Mouse (Mus musculus): ENCODE measurements around the gene Gpr108. TPM values are rescaled to one million over a fixed set of nuclear protein-coding genes. Genes with fewer than 3 reads are reported as not detected.

The Gpr108 gene
- total and polyA plus RNA-seq, 2 experiments from 2014 or later: 21.3 to 24.1 TPM

- no peak for DNase-seq (ENCODE audit: low spot score)
- H3K4me2 ChIP-seq (ENCODE audit: low read depth, low read length): no peak overlapping the region
Observed at GRCm38 (mm10) chr17:57233038-57233437, 15.2 kb downstream of the Gpr108 start.

GRCm38 (mm10) chr17:57232200-57232599 lies 16.0 kb downstream of the Gpr108 start:
- Histone ChIP-seq H3K4me2 (ENCODE audit: low read depth, low read length) (no peak overlapping the region), H3K4me1 (ENCODE audit: insufficient read depth, low read length) (no peaks in the 10 kb centered on the region), H3K27ac (no peak overlapping the region), H3K9ac (replicated peaks; ENCODE audit: low read length) (no peak overlapping the region), H3K27me3 (ENCODE audit: insufficient read depth, low read length) (no peaks in the 10 kb centered on the region), H3K9me3 (ENCODE audit: low read length) (no peaks in the 10 kb centered on the region), H3K36me3 (ENCODE audit: insufficient read depth, low read length) (peaks cover 6% of the 10 kb centered on the region; the same call in 1 of the 2 replicates), H3K4me3 (ENCODE audit: low read length) (no peak overlapping the region)
- TF ChIP-seq CTCF (IDR thresholded peaks at IDR 0.05; ENCODE audit: low read depth): no peak
- ATAC-seq (no peak), DNase-seq (ENCODE audit: low spot score) (no peak)
- WGBS: 91% methylated on average over 1 of the region's 1 CpGs

More at GRCm38 (mm10) chr17:57233038-57233437, 15.2 kb downstream of the Gpr108 start:
- no peak for ATAC-seq
- H3K27me3 ChIP-seq (ENCODE audit: insufficient read depth, low read length): no peaks in the 10 kb centered on the region
- no peak overlapping the region for H3K27ac ChIP-seq
- TF ChIP-seq CTCF (IDR thresholded peaks at IDR 0.05; ENCODE audit: low read depth): no peak
- peaks cover 14% of the 10 kb centered on the region; the same call in 1 of the 2 replicates for H3K36me3 ChIP-seq (ENCODE audit: insufficient read depth, low read length)
- no peaks in the 10 kb centered on the region for H3K4me1 ChIP-seq (ENCODE audit: insufficient read depth, low read length)
- 47% methylated on average over 7 of the region's 7 CpGs for WGBS
- H3K9ac ChIP-seq (replicated peaks; ENCODE audit: low read length): no peak overlapping the region
- H3K4me3 ChIP-seq (ENCODE audit: low read length): no peak overlapping the region
- no peaks in the 10 kb centered on the region for H3K9me3 ChIP-seq (ENCODE audit: low read length)

- H3K4me2 ChIP-seq (ENCODE audit: low read depth, low read length): no peak overlapping the region
- H3K27ac ChIP-seq: no peak overlapping the region
- DNase-seq (ENCODE audit: low spot score) (no peak), ATAC-seq (no peak)
- H3K4me1 ChIP-seq (ENCODE audit: insufficient read depth, low read length): no peaks in the 10 kb centered on the region
- no peaks in the 10 kb centered on the region for H3K27me3 ChIP-seq (ENCODE audit: insufficient read depth, low read length)
- H3K9ac ChIP-seq (replicated peaks; ENCODE audit: low read length): no peak overlapping the region
- no peak overlapping the region for H3K4me3 ChIP-seq (ENCODE audit: low read length)
- H3K36me3 ChIP-seq (ENCODE audit: insufficient read depth, low read length): no peaks in the 10 kb centered on the region
- no peak for TF ChIP-seq CTCF (IDR thresholded peaks at IDR 0.05; ENCODE audit: low read depth)
- no peaks in the 10 kb centered on the region for H3K9me3 ChIP-seq (ENCODE audit: low read length)
Observed at GRCm38 (mm10) chr17:57231321-57231771, 16.9 kb downstream of the Gpr108 start.

GRCm38 (mm10) chr17:57230728-57231125 lies 17.5 kb downstream of the Gpr108 start:
- DNase-seq (ENCODE audit: low spot score): no peak
- H3K27me3 ChIP-seq (ENCODE audit: insufficient read depth, low read length): no peaks in the 10 kb centered on the region
- no peak for ATAC-seq
- no peak overlapping the region for H3K4me3 ChIP-seq (ENCODE audit: low read length)
- WGBS: 70% methylated on average over 6 of the region's 6 CpGs
- no peak for TF ChIP-seq CTCF (IDR thresholded peaks at IDR 0.05; ENCODE audit: low read depth)
- H3K4me1 ChIP-seq (ENCODE audit: insufficient read depth, low read length): no peaks in the 10 kb centered on the region
- no peaks in the 10 kb centered on the region for H3K9me3 ChIP-seq (ENCODE audit: low read length)
- no peak overlapping the region for H3K4me2 ChIP-seq (ENCODE audit: low read depth, low read length)
- H3K36me3 ChIP-seq (ENCODE audit: insufficient read depth, low read length): no peaks in the 10 kb centered on the region
- no peak overlapping the region for H3K9ac ChIP-seq (replicated peaks; ENCODE audit: low read length)
- H3K27ac ChIP-seq: no peak overlapping the region

GRCm38 (mm10) chr17:57229851-57230727 lies 18.2 kb downstream of the Gpr108 start:
- Histone ChIP-seq H3K27ac (no peak overlapping the region), H3K4me3 (ENCODE audit: low read length) (no peak overlapping the region), H3K4me2 (ENCODE audit: low read depth, low read length) (no peak overlapping the region), H3K4me1 (ENCODE audit: insufficient read depth, low read length) (no peaks in the 10 kb centered on the region), H3K36me3 (ENCODE audit: insufficient read depth, low read length) (no peaks in the 10 kb centered on the region), H3K27me3 (ENCODE audit: insufficient read depth, low read length) (no peaks in the 10 kb centered on the region), H3K9ac (replicated peaks; ENCODE audit: low read length) (no peak overlapping the region), H3K9me3 (ENCODE audit: low read length) (no peaks in the 10 kb centered on the region)
- DNase-seq (ENCODE audit: low spot score): no peak
- ATAC-seq: no peak
- no peak for TF ChIP-seq CTCF (IDR thresholded peaks at IDR 0.05; ENCODE audit: low read depth)
- WGBS: 65% methylated on average over 15 of the region's 15 CpGs

- Histone ChIP-seq H3K4me3 (ENCODE audit: low read length) (no peak overlapping the region), H3K4me1 (ENCODE audit: insufficient read depth, low read length) (no peaks in the 10 kb centered on the region), H3K36me3 (ENCODE audit: insufficient read depth, low read length) (no peaks in the 10 kb centered on the region), H3K9me3 (ENCODE audit: low read length) (no peaks in the 10 kb centered on the region), H3K9ac (replicated peaks; ENCODE audit: low read length) (no peak overlapping the region), H3K27ac (no peak overlapping the region), H3K27me3 (ENCODE audit: insufficient read depth, low read length) (no peaks in the 10 kb centered on the region), H3K4me2 (ENCODE audit: low read depth, low read length) (no peak overlapping the region)
- WGBS: 82% methylated on average over 3 of the region's 3 CpGs
- ATAC-seq: no peak
- no peak for DNase-seq (ENCODE audit: low spot score)
- no peak for TF ChIP-seq CTCF (IDR thresholded peaks at IDR 0.05; ENCODE audit: low read depth)
Observed at GRCm38 (mm10) chr17:57228873-57229272, 19.4 kb downstream of the Gpr108 start.

- 88% methylated on average over 3 of the region's 3 CpGs for WGBS
- ATAC-seq: no peak
- H3K4me1 ChIP-seq (ENCODE audit: insufficient read depth, low read length): no peaks in the 10 kb centered on the region
- H3K9ac ChIP-seq (replicated peaks; ENCODE audit: low read length): no peak within 1 kb of the TSS
- no peak for DNase-seq (ENCODE audit: low spot score)
- H3K27ac ChIP-seq: no peak within 1 kb of the TSS
- no peaks in the 10 kb centered on the region for H3K27me3 ChIP-seq (ENCODE audit: insufficient read depth, low read length)
- no peak for TF ChIP-seq CTCF (IDR thresholded peaks at IDR 0.05; ENCODE audit: low read depth)
- no peak within 1 kb of the TSS for H3K4me3 ChIP-seq (ENCODE audit: low read length)
- H3K9me3 ChIP-seq (ENCODE audit: low read length): no peaks in the 10 kb centered on the region
- no peaks in the 10 kb centered on the region for H3K36me3 ChIP-seq (ENCODE audit: insufficient read depth, low read length)
- no peak within 1 kb of the TSS for H3K4me2 ChIP-seq (ENCODE audit: low read depth, low read length)
Observed at GRCm38 (mm10) chr17:57228014-57228413, 20.2 kb downstream of the Gpr108 start, which contains the start of gene C3. TSS of gene C3 (minus strand) at chr17:57228136.

Data from hindbrain, postnatal 0 days (tissue).